Mouse (Mus musculus) frontal cortex, adult (tissue): ENCODE results near the gene Olfr598.
"Not testable (repeated sequence)": the region's sequence is repeated elsewhere in the genome, so short reads cannot be mapped to it uniquely, and the experiment has no call there.

ENCODE experiments used
- ATAC-seq: cut with Nextera tagmentation; 2 replicates; pipeline ENCODE4 v1.9.2; 2017; ENCODE audit warnings: mild to moderate bottlenecking, moderate library complexity, mixed read lengths; ENCODE audit not compliant: low TSS enrichment

Olfr598 gene

GRCm38 (mm10) chr7:103323268-103323667, at the start of gene Olfr598:
Gene Olfr598, plus strand, starts transcription at chr7:103323568.
- no peak for ATAC-seq

GRCm38 (mm10) chr7:103305348-103305747, 18.0 kb upstream of the Olfr598 start, which contains the start of gene Olfr596:
Gene Olfr596, plus strand, starts transcription at chr7:103305648.
- ATAC-seq = not testable (repeated sequence)

GRCm38 (mm10) chr7:103316015-103316414, 7.4 kb upstream of the Olfr598 start, which contains the start of gene Olfr597:
Gene Olfr597, plus strand, starts transcription at chr7:103316315.
- ATAC-seq = not testable (repeated sequence)

- no peak for ATAC-seq
Measured at GRCm38 (mm10) chr7:103335617-103336016, 12.2 kb downstream of the Olfr598 start, which contains the start of gene Olfr599. Gene Olfr599, plus strand, starts transcription at chr7:103335917.

GRCm38 (mm10) chr7:103349569-103349968, 26.2 kb downstream of the Olfr598 start, which contains the start of gene Olfr600:
Gene Olfr600, minus strand, starts transcription at chr7:103349669.
- no peak for ATAC-seq

- no peak for ATAC-seq
Measured at GRCm38 (mm10) chr7:103362555-103362954, 39.2 kb downstream of the Olfr598 start, which contains the start of gene Olfr601. Gene Olfr601, minus strand, starts transcription at chr7:103362655.
